Mouse (Mus musculus) left cerebral cortex, postnatal 36 days (tissue): ENCODE data around the gene Gdi1. TPM values are rescaled to one million over a fixed set of nuclear protein-coding genes. Genes with fewer than 3 reads are reported as not detected.

Experiments
- DNase-seq, 2 experiments: peaks; one replicate each; pipeline ENCODE4 v3.0.0; 2021 to 2022; ENCODE audit warnings: low spot score in 2 of 2, mixed read lengths in 1 of 2
- intact Hi-C: fragments of 180-260 bp; cut with DNase I; formaldehyde crosslinking; loops from one replicate; pipeline ENCODE4 v1.15.1; 2025
- total RNA-seq, 2 experiments: library from RNA; stranded (reverse); gene quantifications; 2 replicates each; pipeline ENCODE4 v1.2.3; 2021

The Gdi1 gene
- 100 to 1,000 TPM; 583 to 584 TPM for total RNA-seq

DNA sequence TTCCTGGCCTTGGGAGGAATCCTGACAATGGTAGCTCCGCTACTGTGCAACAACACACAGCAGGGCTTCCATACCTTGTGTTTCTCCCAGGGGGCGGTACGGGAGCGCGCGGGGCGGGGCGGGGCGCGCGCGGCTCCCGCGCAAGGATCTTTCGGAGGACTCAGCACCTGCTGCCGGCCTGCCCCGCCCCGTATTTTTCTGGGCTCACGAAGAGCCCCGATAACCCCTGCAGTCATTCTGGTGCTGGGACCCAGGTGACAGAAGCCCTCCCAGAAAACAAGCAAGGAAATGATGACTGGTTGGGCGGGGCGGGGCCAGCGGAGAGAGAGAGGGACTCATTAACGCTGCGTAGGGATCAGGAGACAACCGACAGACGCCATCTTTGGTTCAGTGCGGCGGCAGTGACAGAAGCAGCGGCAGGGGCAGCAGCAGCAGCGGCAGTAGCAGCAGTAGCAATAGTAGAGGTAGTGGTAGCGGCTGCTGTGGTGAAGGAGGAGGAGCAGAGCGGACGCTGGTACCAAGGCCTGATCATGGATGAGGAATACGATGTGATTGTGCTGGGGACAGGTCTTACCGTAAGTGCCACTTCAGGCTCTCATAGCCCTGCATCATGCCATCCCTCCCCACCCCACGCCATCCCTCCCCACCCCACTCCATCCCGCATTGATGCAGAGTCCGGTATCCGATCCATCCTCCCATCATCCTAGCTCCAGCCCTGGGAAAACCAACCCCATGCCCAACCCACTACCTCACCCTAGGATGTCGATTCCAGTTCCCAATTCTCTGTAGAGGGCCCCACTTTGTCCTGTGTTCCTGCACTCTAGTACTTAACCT lies at the start of gene Gdi1:
Gene Gdi1, plus strand, starts transcription at position 132 of the 834 bp plus-strand sequence.
- intact Hi-C loops = no loop called here
- peak; percentile 72 to 73 for DNase-seq

DNA sequence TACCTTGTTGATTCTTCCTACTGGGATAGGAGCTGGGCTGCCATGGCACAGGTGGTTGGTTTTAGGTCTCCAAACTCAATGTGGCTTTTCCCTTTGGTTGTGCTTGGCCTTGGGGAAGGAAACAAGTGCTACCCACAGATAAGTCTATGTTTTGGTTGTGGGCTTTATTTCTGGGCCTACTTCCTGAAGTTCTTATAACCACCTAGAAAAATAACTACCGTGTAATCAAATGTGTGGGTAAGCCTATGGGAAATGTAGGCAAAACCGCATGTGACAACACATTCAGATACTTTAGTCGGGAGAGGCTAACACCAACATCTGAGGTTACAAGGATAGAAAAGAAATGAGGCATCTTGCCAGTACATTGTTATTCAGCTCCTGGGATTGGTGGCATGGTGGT lies 47.1 kb upstream of the Gdi1 start:
- intact Hi-C loops = no loop called here
- no peak for DNase-seq

DNA sequence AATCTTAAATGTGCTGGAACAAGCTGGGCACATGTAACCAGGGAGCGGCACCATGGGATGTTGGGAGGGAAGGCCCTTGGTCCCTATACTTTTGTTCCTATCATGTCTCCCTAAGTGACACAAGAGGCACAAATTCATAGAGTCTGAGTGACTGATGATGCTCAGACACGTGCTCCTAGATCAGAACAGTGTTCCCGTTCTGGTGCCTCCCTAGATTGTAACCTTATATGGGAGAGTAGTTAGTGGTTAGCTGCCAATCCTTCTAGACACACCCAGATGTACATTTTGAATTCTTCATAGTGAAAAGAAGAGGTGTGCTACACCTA lies 35.1 kb upstream of the Gdi1 start:
- no peak for DNase-seq
- intact Hi-C loops = no loop called here

DNA sequence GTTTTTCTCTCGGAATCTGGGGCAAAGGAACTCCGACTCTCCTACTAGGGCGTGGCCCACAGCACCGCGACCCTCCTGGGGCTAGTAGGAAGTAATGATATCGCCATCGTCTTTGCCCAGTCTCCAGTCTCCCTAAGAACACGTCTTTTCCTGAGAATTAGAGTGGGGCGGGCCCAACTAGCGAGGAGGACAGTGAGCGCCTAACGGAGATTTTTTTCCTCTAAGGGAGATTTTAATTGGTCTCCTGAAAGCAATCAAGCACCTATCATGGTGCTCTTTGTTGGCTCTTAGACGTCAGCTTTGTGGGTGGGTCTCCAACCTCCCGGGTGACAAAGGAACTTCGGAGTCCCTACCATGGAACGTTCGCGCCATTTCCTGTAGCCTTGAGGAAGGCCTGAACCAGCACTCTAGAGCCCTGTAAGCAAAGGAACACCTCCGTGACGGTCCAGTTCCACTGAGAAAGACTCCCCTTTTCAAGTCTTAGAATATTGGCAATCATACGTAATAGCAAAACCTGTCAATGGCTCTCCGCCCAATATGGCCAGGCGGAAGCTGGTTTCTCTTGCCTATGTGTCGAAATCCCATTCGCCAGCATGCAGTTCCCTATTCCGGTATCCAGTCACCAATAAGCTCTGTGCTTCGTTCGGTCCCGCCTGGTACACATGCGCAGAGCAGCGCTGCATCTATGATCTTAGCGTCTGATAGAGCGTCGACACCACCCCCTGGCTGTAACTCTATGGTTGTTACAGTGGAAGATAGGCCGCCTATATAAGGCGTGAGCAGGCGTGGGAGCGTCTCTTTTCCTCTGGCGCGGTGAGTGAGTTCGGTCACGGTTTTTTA lies 34.5 kb upstream of the Gdi1 start, which contains the start of gene Rpl10:
Gene Rpl10, plus strand, starts transcription at position 751 of the 840 bp plus-strand sequence.
- peak; percentile 86 to 87 for DNase-seq

DNA sequence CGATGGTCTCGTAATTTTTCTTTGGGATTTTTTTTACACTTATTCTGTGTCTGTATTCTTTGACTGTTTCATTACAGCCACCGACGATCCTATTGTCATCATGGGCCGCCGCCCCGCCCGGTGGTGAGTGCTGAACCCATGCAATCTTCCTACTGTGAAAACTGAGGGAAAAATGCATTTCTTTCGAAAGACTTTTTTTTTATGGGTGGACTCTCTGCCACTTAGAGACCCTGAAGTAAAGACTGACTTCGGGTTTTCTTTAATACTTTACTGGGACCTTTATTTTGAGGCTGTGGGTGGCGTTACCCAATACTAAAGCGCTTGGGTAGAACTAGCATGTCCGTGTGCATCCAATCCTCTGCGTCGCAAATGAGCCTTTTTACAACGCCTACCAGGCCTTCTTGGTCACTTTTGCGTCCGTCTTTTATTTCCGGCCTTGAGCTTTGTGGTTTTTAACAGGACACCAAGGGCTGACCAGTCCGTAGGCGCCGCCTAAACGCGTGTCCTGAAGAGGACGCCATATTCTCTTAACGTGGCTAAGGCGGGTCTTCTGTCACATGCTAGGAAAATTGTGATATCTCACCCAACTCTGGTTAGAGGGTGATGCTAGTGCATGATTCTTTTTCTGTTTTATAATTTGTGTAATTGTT lies 33.8 kb upstream of the Gdi1 start:
- peak in 1 of 2 experiments; percentile 17 for DNase-seq
- intact Hi-C loops = no loop called here

More for the DNA sequence above, 34.5 kb upstream of the Gdi1 start, which contains the start of gene Rpl10:
- intact Hi-C loops = no loop called here

DNA sequence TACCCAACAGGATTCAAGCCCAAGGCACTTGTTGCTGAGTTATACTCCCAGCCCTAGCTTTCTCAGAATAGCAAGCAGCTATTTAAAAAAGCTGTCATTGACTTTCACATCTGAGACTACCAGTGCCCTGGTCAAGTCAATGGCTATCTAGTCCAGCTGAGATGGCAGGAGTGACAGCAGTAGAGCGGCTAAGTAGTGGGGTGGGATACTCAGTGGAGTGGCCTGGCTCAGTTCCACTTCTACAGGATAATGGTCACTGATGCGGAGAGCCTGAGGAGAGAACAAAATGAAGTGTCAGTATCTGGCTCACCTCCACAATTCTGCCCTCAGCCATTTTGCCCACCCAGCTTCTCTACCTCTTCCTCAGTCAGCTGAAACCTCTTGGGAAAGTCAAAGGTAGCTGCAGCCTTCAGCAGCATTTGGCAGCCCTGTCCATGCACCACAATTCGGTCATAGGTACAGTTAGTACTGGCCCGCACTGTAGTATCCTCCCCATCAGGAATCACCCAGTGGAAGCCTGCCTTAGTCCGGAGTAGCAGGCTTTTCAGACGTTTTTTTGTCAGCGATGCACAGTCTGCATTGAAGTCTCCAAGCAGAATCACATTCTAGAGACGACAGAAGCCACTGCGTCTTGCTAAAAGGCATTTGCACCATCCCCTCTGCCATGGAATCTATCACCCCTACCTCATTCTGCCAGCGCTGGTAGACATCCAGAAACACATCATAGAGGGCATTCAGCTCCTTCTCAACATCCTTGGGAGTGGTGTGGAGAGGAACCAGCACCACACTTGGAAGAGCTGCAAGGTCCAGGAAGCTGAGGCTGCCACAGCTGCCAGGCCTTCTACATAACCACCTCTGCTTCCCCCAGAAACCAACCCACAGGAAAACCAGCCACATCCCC lies 31.1 kb upstream of the Gdi1 start:
- intact Hi-C loops = no loop called here
- no peak for DNase-seq

DNA sequence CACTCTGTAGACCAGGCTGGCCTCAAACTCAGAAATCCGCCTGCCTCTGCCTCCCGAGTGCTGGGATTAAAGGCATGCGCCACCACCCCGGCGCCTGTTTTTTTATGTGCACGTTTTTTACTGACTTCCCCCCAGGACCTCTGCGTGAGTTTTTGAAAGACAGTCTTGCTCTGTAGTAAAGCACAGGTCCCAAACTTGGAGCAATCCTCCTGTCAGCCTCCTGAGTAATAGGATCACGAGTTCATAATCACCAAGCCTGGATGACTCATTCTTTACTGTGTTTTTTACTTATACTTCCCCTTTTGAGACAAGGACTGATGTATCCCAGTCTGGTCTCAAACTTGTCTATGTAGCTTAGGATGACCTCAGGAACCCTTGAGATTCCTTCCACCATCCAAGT lies 26.9 kb upstream of the Gdi1 start:
- no peak for DNase-seq
- intact Hi-C loops = no loop called here

DNA sequence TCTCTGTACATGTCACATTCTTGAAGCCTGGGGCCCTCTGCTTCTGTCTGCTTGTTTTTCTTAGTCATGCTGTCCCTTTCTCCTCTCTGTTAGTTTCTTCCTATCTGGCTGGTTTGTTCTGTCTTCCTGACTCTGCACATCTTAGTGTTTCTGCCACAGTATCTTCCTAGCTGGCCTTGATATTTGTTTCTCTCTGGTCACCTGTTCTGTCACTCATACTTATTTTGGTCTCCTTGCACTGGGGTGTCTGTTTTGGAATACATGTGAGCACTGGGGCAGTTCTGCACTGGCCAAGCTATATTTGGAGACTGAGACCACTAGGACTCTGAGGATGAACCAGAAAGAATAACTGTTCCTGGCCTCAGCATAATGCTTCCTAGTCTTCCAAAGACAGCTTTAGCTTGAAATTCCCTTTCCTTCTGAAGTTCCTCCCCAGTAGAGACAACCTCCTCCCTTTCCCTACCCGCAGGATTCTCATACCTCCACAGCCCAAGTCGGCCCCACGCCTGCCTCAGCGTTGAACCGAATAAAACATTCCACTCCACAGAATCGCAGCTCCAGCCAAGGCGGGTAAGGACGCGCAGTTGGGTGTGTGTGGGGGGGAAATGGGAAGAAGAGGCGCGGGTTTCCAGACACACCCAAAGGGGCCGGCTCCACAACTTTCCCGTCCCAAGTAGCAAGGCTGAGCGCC lies 23.6 kb upstream of the Gdi1 start:
- DNase-seq = peak in 1 of 2 experiments; percentile 46

DNA sequence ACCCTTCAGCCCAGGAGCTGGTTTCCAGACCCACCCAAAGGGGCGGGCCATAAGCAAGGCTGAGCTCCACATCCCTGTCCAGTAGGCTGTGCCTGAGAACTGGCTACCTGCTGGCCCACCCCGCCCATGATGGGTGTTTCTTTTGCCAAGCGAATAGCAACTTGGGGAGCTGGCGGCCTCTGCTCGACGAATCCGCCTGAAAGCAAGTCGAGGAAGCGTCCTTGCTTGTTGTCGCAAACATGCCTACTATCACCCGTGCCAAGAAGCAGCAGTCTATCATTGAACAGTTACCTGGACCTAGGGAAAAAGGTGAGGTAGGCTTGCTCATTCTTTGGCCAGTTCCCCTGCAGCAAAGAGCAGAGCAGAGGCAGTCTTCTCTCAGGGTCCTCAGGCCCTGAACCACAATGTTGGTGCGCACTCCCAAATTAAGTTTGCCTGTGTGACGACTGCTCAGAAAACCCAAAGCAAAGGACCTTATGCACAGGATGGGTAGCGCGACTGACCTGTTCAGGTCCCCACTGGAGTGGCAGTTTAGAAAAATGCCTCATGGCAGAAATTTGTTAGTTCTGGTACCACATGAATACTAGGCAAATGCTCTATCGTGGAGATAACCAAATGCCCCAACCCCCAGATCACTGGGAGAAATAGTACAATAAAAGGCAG lies 22.9 kb upstream of the Gdi1 start, which contains the start of the genes Taz and Dnase1l1:
Gene Taz, plus strand, starts transcription at position 181 of the 663 bp plus-strand sequence.
Gene Dnase1l1, minus strand, starts transcription at position 606 of the 663 bp plus-strand sequence.
- peak in 1 of 2 experiments; percentile 30 for DNase-seq
- intact Hi-C loops = no loop called here

More for the DNA sequence above, 23.6 kb upstream of the Gdi1 start:
- intact Hi-C loops = no loop called here

DNA sequence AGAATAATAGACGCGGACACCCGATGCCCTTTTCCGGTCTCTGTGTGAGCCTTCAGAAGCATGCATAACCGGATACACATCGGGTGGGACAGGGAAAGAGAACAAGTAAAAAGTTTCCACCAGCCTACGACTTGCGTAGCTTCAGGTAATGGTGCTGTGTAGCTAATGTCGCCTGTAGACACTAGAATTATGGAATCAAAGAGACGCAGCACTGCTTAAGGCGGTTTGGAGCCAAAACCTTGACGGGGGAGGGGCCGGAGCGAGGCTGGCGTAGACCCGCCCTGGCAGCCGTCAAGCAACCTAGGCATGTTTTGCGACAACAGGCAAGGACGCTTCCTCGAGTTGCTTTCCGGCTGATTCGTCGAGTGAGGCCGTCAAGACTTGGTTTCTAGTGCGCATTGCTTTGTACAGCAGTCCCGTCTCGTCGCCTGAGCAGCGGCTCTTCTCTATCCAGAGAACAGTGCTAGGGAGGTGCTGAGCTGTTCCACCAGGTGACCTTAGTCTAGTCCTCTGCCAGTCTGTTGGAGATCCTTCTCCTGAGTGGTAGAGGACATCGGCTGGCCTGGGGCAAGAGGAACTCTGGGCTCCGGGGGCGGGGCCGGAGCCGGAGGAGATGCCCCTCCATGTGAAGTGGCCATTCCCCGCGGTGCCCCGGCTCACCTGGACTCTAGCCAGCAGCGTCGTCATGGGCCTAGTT lies 22.3 kb upstream of the Gdi1 start:
- intact Hi-C loops = no loop called here

DNA sequence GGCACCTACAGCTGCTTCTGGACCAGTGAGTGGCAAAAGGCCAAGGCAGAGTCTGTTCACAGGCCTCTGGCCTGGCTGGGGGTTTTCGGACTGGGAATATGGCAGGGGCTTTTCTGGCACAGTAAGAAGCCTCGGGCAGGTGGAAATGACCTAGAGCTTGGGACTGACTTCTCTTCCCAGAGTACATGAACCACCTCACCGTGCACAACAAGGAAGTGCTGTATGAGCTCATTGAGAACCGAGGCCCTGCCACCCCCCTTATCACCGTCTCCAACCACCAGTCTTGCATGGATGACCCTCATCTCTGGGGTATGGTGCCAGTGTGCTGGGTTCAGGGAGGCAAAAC lies 21.7 kb upstream of the Gdi1 start:
- intact Hi-C loops = no loop called here
- DNase-seq = no peak

More for the DNA sequence above, 22.3 kb upstream of the Gdi1 start:
- peak; percentile 81 to 83 for DNase-seq

DNA sequence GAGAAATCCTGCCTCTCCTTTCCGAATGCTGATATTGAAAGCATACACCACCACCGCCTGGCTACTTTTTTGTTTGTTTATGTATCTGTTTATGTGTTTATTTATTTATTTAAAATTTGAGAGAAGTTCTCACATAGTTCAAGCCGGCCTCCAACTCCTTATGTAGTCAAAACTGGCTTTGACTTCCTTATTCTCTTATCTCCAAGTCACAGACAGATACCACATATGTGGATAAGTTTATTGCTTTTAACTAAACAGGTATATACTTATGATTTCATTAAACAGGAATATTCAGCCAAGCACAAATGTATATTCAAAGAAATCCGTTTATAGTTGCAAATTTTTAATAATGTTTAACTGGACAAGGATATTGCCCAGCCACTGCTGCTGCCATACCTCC lies 11.4 kb upstream of the Gdi1 start:
- no peak for DNase-seq
- intact Hi-C loops = no loop called here

DNA sequence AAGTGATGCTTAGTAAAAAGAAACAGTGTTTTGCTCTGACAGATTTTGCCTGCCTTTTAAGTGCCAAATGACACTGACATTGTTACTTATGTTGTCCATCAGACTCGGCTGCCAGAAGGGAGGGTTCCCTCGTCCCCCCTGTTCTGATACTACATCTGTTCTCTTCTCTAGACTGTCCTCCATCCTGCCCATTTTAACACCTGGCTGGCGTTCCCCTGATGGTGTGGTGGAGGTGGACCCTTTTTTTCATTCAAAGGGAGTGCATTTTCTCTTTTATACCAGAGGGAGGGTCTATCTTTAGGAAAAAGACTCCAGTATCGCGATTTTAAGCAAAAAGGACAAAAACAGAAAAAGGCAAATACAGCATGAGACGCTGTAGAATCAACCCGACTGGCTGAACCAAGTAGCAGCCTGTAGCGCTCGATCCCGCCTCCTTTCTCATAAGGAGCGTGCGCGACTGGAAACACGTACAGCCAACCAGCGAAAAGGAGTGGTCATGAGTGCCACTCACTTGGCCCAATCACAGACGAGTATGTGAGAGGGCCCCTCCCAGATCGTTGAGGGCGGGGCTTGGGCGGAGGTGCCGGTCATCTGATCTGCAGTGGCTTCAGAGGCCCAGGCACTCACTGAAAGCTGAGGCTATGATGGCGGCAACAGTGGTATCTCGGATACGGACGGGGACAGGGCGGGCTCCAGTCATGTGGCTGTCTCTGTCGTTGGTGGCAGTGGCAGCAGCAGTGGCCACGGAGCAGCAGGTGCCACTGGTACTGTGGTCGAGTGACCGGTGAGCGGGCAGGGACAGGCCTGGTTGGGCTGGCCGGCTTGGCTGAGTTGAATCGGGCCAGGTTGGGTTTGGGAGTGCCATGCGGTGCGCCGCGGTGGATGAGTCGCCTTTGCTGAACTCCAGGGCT lies 8.0 kb upstream of the Gdi1 start, which contains the start of gene Atp6ap1:
Gene Atp6ap1, plus strand, starts transcription at position 560 of the 911 bp plus-strand sequence.
- intact Hi-C loops = no loop called here
- DNase-seq = peak; percentile 90 to 91

DNA sequence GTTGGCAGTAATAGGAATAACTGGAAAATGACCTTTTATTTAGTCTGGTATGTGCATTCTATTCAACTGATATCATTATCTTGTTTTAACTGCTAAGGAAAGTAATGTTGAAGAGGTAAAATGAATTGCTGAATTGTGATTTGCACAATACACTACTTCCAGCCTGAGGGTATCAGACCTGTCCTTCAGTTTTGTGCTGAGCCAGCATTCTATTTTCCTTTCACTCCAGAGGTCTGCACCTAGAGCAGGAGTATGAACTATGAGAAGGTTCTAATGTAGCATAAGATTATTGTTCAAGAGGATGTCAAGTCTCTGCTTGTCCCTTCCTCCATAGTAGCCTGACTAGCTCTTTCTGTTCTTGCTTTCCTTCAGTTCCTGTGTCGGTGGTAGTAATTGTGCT lies 6.5 kb upstream of the Gdi1 start:
- intact Hi-C loops = no loop called here
- no peak for DNase-seq

DNA sequence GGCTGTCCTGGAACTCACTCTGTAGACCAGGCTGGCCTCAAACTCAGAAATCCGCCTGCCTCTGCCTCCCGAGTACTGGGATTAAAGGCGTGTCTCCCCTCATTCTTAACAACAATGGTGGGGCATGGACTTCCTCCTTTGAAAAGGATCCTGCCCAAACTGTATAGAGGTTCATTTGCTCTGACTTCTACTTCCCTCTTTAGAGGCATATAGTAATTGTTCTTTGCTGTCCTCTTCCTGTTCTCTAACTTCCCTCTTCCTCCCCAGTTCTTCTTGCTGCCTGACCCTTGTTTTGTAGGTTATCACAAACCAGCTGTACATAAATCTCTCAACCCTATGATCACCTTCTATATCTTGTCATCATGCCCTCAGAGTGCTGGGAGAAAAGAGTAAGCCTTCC lies 5.1 kb upstream of the Gdi1 start:
- intact Hi-C loops = no loop called here
- DNase-seq = no peak
